Mouse (Mus musculus) midbrain, embryonic 13.5 days (tissue): ENCODE data around the gene Gper1. TPM values are rescaled to one million over a fixed set of nuclear protein-coding genes. Genes with fewer than 3 reads are reported as not detected.

Experiments used
- ATAC-seq: fragments of 200-750 bp; cut with Nextera tagmentation; 2 replicates; pipeline ENCODE4 v1.8.0; 2017; ENCODE audit warnings: mild to moderate bottlenecking, moderate TSS enrichment, moderate library complexity
- H3K27ac ChIP-seq: fragments of 300-500 bp; sonication (generic); 2 replicates; pipeline ENCODE4 v1.5.1; 2015; ENCODE audit warnings: inconsistent platforms, mild to moderate bottlenecking, moderate library complexity
- H3K27me3 ChIP-seq: fragments of 300-500 bp; sonication (generic); 2 replicates; pipeline ENCODE4 v1.6.1; 2015; ENCODE audit warnings: mild to moderate bottlenecking, inconsistent platforms
- H3K36me3 ChIP-seq: fragments of 300-500 bp; sonication (generic); 2 replicates; pipeline ENCODE4 v1.6.1; 2015; ENCODE audit warnings: mild to moderate bottlenecking, inconsistent platforms
- H3K4me1 ChIP-seq: fragments of 300-500 bp; sonication (generic); replicated peaks from 2 replicates; pipeline ENCODE4 v1.6.1; 2015; ENCODE audit warnings: inconsistent platforms
- H3K4me2 ChIP-seq: fragments of 300-500 bp; sonication (generic); replicated peaks from 2 replicates; pipeline ENCODE4 v1.6.1; 2015; ENCODE audit warnings: moderate library complexity, mild to moderate bottlenecking, inconsistent platforms
- H3K4me3 ChIP-seq: fragments of 300-500 bp; sonication (generic); replicated peaks from 2 replicates; pipeline ENCODE4 v1.5.1; 2015; ENCODE audit warnings: mild to moderate bottlenecking, inconsistent platforms
- H3K9ac ChIP-seq: fragments of 300-500 bp; sonication (generic); replicated peaks from 2 replicates; pipeline ENCODE4 v1.6.1; 2015; ENCODE audit warnings: mild to moderate bottlenecking, inconsistent platforms
- H3K9me3 ChIP-seq: fragments of 300-500 bp; sonication (generic); 2 replicates; pipeline ENCODE4 v1.6.1; 2016; ENCODE audit warnings: mild to moderate bottlenecking, inconsistent platforms
- WGBS: fragments of 180-500 bp; shearing (Covaris S2); methylation state at CpG from one replicate; pipeline ENCODE4 v1.1.7; 2015; 5-methylcytosine and 5-hydroxymethylcytosine counted together
- polyA plus RNA-seq: library from polyadenylated mRNA; unstranded; fragments of >200 nt; fragmentation: Nextera tagmentation; extraction: Ambion mirVana; gene quantifications from 2 replicates; pipeline ENCODE4 v1.2.1, GENCODE M21; 2015

Gper1 gene
- polyA plus RNA-seq, 1 experiment from 2014 or later = 7.5 TPM

- Histone ChIP-seq H3K4me2 (no peak overlapping the region), H3K9ac (no peak overlapping the region), H3K9me3 (no peaks in the 10 kb centered on the region), H3K27ac (no peak overlapping the region), H3K27me3 (no peaks in the 10 kb centered on the region), H3K4me1 (peaks cover 8% of the 10 kb centered on the region), H3K36me3 (no peaks in the 10 kb centered on the region), H3K4me3 (no peak overlapping the region)
- no peak for ATAC-seq
- WGBS = 93% methylated on average over 11 of the region's 11 CpGs
Observed at GRCm38 (mm10) chr5:139440926-139441725, 18.2 kb downstream of the Gper1 start.

- 94% methylated on average over 2 of the region's 2 CpGs for WGBS
- Histone ChIP-seq H3K9me3 (no peaks in the 10 kb centered on the region), H3K36me3 (no peaks in the 10 kb centered on the region), H3K4me3 (no peak overlapping the region), H3K9ac (no peak overlapping the region), H3K27ac (no peak overlapping the region), H3K27me3 (no peaks in the 10 kb centered on the region), H3K4me2 (no peak overlapping the region), H3K4me1 (peaks cover 8% of the 10 kb centered on the region)
- ATAC-seq = no peak
Observed at GRCm38 (mm10) chr5:139441726-139442018, 18.7 kb downstream of the Gper1 start.

- Histone ChIP-seq H3K4me3 (no peak overlapping the region), H3K4me2 (no peak overlapping the region), H3K9ac (no peak overlapping the region), H3K27ac (peak overlapping the region; percentile 35; the same call in 1 of the 2 replicates), H3K9me3 (no peaks in the 10 kb centered on the region), H3K27me3 (no peaks in the 10 kb centered on the region), H3K4me1 (peaks cover 8% of the 10 kb centered on the region), H3K36me3 (no peaks in the 10 kb centered on the region)
- no peak for ATAC-seq
- 80% methylated on average over 12 of the region's 12 CpGs for WGBS
Observed at GRCm38 (mm10) chr5:139442428-139442827, 19.5 kb downstream of the Gper1 start.

GRCm38 (mm10) chr5:139442962-139443361 is 20.0 kb downstream of the Gper1 start:
- no peak overlapping the region for H3K4me3 ChIP-seq
- no peaks in the 10 kb centered on the region for H3K27me3 ChIP-seq
- H3K27ac ChIP-seq = peak overlapping the region; percentile 35; the same call in 1 of the 2 replicates
- no peak for ATAC-seq
- WGBS = 82% methylated on average over 4 of the region's 4 CpGs
- no peak overlapping the region for H3K4me2 ChIP-seq
- no peaks in the 10 kb centered on the region for H3K9me3 ChIP-seq
- H3K36me3 ChIP-seq = no peaks in the 10 kb centered on the region
- H3K9ac ChIP-seq = no peak overlapping the region
- peaks cover 7% of the 10 kb centered on the region for H3K4me1 ChIP-seq

GRCm38 (mm10) chr5:139445258-139445657 is 22.3 kb downstream of the Gper1 start:
- no peaks in the 10 kb centered on the region for H3K27me3 ChIP-seq
- WGBS = 88% methylated on average over 8 of the region's 8 CpGs
- no peak for ATAC-seq
- H3K9ac ChIP-seq = no peak overlapping the region
- H3K36me3 ChIP-seq = no peaks in the 10 kb centered on the region
- H3K9me3 ChIP-seq = no peaks in the 10 kb centered on the region
- H3K27ac ChIP-seq = no peak overlapping the region
- no peak overlapping the region for H3K4me3 ChIP-seq
- H3K4me2 ChIP-seq = no peak overlapping the region
- H3K4me1 ChIP-seq = peaks cover 13% of the 10 kb centered on the region

GRCm38 (mm10) chr5:139448025-139448424 is 25.1 kb downstream of the Gper1 start:
- H3K4me3 ChIP-seq = no peak overlapping the region
- 85% methylated on average over 6 of the region's 6 CpGs for WGBS
- H3K9me3 ChIP-seq = no peaks in the 10 kb centered on the region
- ATAC-seq = no peak
- H3K9ac ChIP-seq = no peak overlapping the region
- no peak overlapping the region for H3K27ac ChIP-seq
- H3K4me2 ChIP-seq = no peak overlapping the region
- H3K4me1 ChIP-seq = peaks cover 13% of the 10 kb centered on the region
- peaks cover 5% of the 10 kb centered on the region; the same call in 1 of the 2 replicates for H3K36me3 ChIP-seq
- H3K27me3 ChIP-seq = no peaks in the 10 kb centered on the region

GRCm38 (mm10) chr5:139449161-139449791 is 26.3 kb downstream of the Gper1 start:
- no peak for ATAC-seq
- Histone ChIP-seq H3K27me3 (no peaks in the 10 kb centered on the region), H3K4me2 (no peak overlapping the region), H3K9ac (no peak overlapping the region; the same call in 1 of the 2 replicates), H3K36me3 (peaks cover 7% of the 10 kb centered on the region; the same call in 1 of the 2 replicates), H3K4me3 (no peak overlapping the region), H3K9me3 (no peaks in the 10 kb centered on the region), H3K27ac (peak overlapping the region; percentile 67), H3K4me1 (peaks cover 13% of the 10 kb centered on the region)
- WGBS = 61% methylated on average over 5 of the region's 5 CpGs

GRCm38 (mm10) chr5:139449926-139450325 is 27.0 kb downstream of the Gper1 start:
- Histone ChIP-seq H3K9me3 (no peaks in the 10 kb centered on the region), H3K4me3 (no peak overlapping the region), H3K36me3 (peaks cover 10% of the 10 kb centered on the region), H3K4me2 (no peak overlapping the region), H3K9ac (peak overlapping the region; percentile 28; the same call in 1 of the 2 replicates), H3K27ac (peak overlapping the region; percentile 67), H3K27me3 (no peaks in the 10 kb centered on the region), H3K4me1 (peaks cover 13% of the 10 kb centered on the region)
- ATAC-seq = peak; percentile 65; the same call in 1 of the 2 replicates
- WGBS = 39% methylated on average over 4 of the region's 4 CpGs

GRCm38 (mm10) chr5:139453031-139453430 is 30.1 kb downstream of the Gper1 start:
- ATAC-seq = no peak
- Histone ChIP-seq H3K9me3 (no peaks in the 10 kb centered on the region), H3K9ac (no peak overlapping the region), H3K36me3 (peaks cover 17% of the 10 kb centered on the region), H3K27me3 (no peaks in the 10 kb centered on the region), H3K4me2 (no peak overlapping the region), H3K4me3 (no peak overlapping the region), H3K4me1 (peaks cover 13% of the 10 kb centered on the region), H3K27ac (no peak overlapping the region)
- 88% methylated on average over 10 of the region's 10 CpGs for WGBS

GRCm38 (mm10) chr5:139455166-139455565 is 32.2 kb downstream of the Gper1 start:
- no peak for ATAC-seq

GRCm38 (mm10) chr5:139457241-139457640 is 34.3 kb downstream of the Gper1 start:
- Histone ChIP-seq H3K4me1 (peaks cover 17% of the 10 kb centered on the region), H3K9ac (no peak overlapping the region), H3K4me3 (no peak overlapping the region), H3K27me3 (no peaks in the 10 kb centered on the region), H3K27ac (no peak overlapping the region), H3K4me2 (no peak overlapping the region), H3K36me3 (peaks cover 14% of the 10 kb centered on the region), H3K9me3 (no peaks in the 10 kb centered on the region)
- ATAC-seq = no peak
- 87% methylated on average over 8 of the region's 8 CpGs for whole genome bisulfite sequencing

More at GRCm38 (mm10) chr5:139455166-139455565, 32.2 kb downstream of the Gper1 start:
- H3K27ac ChIP-seq = no peak overlapping the region
- H3K4me2 ChIP-seq = no peak overlapping the region
- H3K9me3 ChIP-seq = no peaks in the 10 kb centered on the region
- WGBS = 91% methylated on average over 12 of the region's 12 CpGs
- peaks cover 17% of the 10 kb centered on the region for H3K36me3 ChIP-seq
- no peak overlapping the region for H3K9ac ChIP-seq
- H3K4me3 ChIP-seq = no peak overlapping the region
- peaks cover 12% of the 10 kb centered on the region for H3K4me1 ChIP-seq
- H3K27me3 ChIP-seq = no peaks in the 10 kb centered on the region

GRCm38 (mm10) chr5:139459938-139460337 is 37.0 kb downstream of the Gper1 start:
- Histone ChIP-seq H3K36me3 (peaks cover 6% of the 10 kb centered on the region), H3K9me3 (no peaks in the 10 kb centered on the region), H3K27me3 (no peaks in the 10 kb centered on the region), H3K4me1 (peaks cover 17% of the 10 kb centered on the region), H3K9ac (peak overlapping the region; percentile 68), H3K4me2 (peak overlapping the region; percentile 77), H3K4me3 (peak overlapping the region; percentile 70), H3K27ac (no peak overlapping the region)
- 11% methylated on average over 10 of the region's 10 CpGs for WGBS
- ATAC-seq = peak; percentile 49
